Mouse (Mus musculus) hindbrain, embryonic 10.5 days (tissue): ENCODE data around the gene Timp3. TPM values are rescaled to one million over a fixed set of nuclear protein-coding genes. Genes with fewer than 3 reads are reported as not detected.
"Not testable (repeated sequence)": the region's sequence is repeated elsewhere in the genome, so short reads cannot be mapped to it uniquely, and the experiment has no call there.

ENCODE experiments used
- DNase-seq: peaks from one replicate; pipeline ENCODE4 v3.0.0-alpha.2; 2017; ENCODE audit warnings: low spot score
- H3K27ac ChIP-seq: fragments of 300-500 bp; sonication (generic); 2 replicates; pipeline ENCODE4 v1.5.1; 2016; ENCODE audit warnings: mild to moderate bottlenecking, moderate library complexity
- H3K27me3 ChIP-seq: fragments of 300-500 bp; sonication (generic); 2 replicates; pipeline ENCODE4 v1.6.1; 2016; ENCODE audit warnings: mild to moderate bottlenecking; ENCODE audit not compliant: poor library complexity, insufficient read depth, severe bottlenecking
- H3K36me3 ChIP-seq: fragments of 300-500 bp; sonication (generic); 2 replicates; pipeline ENCODE4 v1.6.1; 2016; ENCODE audit warnings: mild to moderate bottlenecking, moderate library complexity
- H3K4me1 ChIP-seq: fragments of 300-500 bp; sonication (generic); replicated peaks from 2 replicates; pipeline ENCODE4 v1.6.1; 2016; ENCODE audit warnings: mild to moderate bottlenecking
- H3K4me3 ChIP-seq: fragments of 300-500 bp; sonication (generic); 2 replicates; pipeline ENCODE4 v1.5.1; 2016; ENCODE audit warnings: mild to moderate bottlenecking, moderate library complexity
- H3K9me3 ChIP-seq: fragments of 300-500 bp; sonication (generic); 2 replicates; pipeline ENCODE4 v1.6.1; 2016; ENCODE audit warnings: mild to moderate bottlenecking, moderate library complexity
- WGBS: fragments of 180-500 bp; shearing (Covaris S2); methylation state at CpG from one replicate; pipeline ENCODE4 v1.1.7; 2016; 5-methylcytosine and 5-hydroxymethylcytosine counted together
- polyA plus RNA-seq: library from polyadenylated mRNA; unstranded; fragments of >200 nt; fragmentation: Nextera tagmentation; extraction: Ambion mirVana; gene quantifications from 2 replicates; pipeline ENCODE4 v1.2.1, GENCODE M21; 2016

Timp3 gene
- polyA plus RNA-seq, 1 experiment from 2014 or later = 24.8 TPM

- 0 out of 2 replicates have a peak, but pooled peaks cover 3% of the 10 kb centered on the region for H3K4me1 ChIP-seq
Observed at GRCm38 (mm10) chr10:86371561-86371960, 71.4 kb downstream of the Timp3 start.

GRCm38 (mm10) chr10:86374061-86374460, 73.9 kb downstream of the Timp3 start:
- no peaks in the 10 kb centered on the region for H3K36me3 ChIP-seq
- H3K27ac ChIP-seq = no peak overlapping the region
- H3K4me1 ChIP-seq = 0 out of 2 replicates have a peak, but pooled peaks cover 5% of the 10 kb centered on the region
- H3K9me3 ChIP-seq = no peaks in the 10 kb centered on the region
- no peak overlapping the region for H3K4me3 ChIP-seq
- no peak for DNase-seq
- H3K27me3 ChIP-seq = no peaks in the 10 kb centered on the region
- WGBS = 90% methylated on average over 2 of the region's 2 CpGs

More at GRCm38 (mm10) chr10:86371561-86371960, 71.4 kb downstream of the Timp3 start:
- H3K27ac ChIP-seq = no peak overlapping the region
- no peaks in the 10 kb centered on the region for H3K9me3 ChIP-seq
- no peak for DNase-seq
- H3K36me3 ChIP-seq = no peaks in the 10 kb centered on the region
- no peak overlapping the region for H3K4me3 ChIP-seq
- no peaks in the 10 kb centered on the region for H3K27me3 ChIP-seq

- 82% methylated on average over 11 of the region's 11 CpGs for WGBS
- DNase-seq = no peak
- Histone ChIP-seq H3K27ac (no peak overlapping the region), H3K9me3 (no peaks in the 10 kb centered on the region), H3K27me3 (no peaks in the 10 kb centered on the region), H3K36me3 (no peaks in the 10 kb centered on the region), H3K4me1 (0 out of 2 replicates have a peak, but pooled peaks cover 5% of the 10 kb centered on the region), H3K4me3 (no peak overlapping the region)
Observed at GRCm38 (mm10) chr10:86375903-86376302, 75.7 kb downstream of the Timp3 start.

GRCm38 (mm10) chr10:86376392-86377185, 76.4 kb downstream of the Timp3 start:
- no peaks in the 10 kb centered on the region for H3K36me3 ChIP-seq
- H3K9me3 ChIP-seq = no peaks in the 10 kb centered on the region
- H3K4me3 ChIP-seq = no peak overlapping the region
- no peak overlapping the region for H3K27ac ChIP-seq
- peaks cover 5% of the 10 kb centered on the region; the same call in 1 of the 2 replicates for H3K4me1 ChIP-seq
- 69% methylated on average over 8 of the region's 8 CpGs for WGBS
- no peaks in the 10 kb centered on the region for H3K27me3 ChIP-seq
- no peak for DNase-seq

- DNase-seq, H3K9me3 ChIP-seq, H3K4me3 ChIP-seq, H3K27ac ChIP-seq, H3K36me3 ChIP-seq, H3K27me3 ChIP-seq, H3K4me1 ChIP-seq: not testable (repeated sequence)
- 80% methylated on average over 2 of the region's 2 CpGs for WGBS
Observed at GRCm38 (mm10) chr10:86378803-86379202, 78.6 kb downstream of the Timp3 start.

- Histone ChIP-seq H3K36me3 (no peaks in the 10 kb centered on the region), H3K9me3 (no peaks in the 10 kb centered on the region), H3K27me3 (no peaks in the 10 kb centered on the region), H3K27ac (no peak overlapping the region), H3K4me3 (no peak overlapping the region), H3K4me1 (peaks cover 8% of the 10 kb centered on the region; the same call in 1 of the 2 replicates)
- 77% methylated on average over 2 of the region's 2 CpGs for WGBS
- no peak for DNase-seq
Observed at GRCm38 (mm10) chr10:86380626-86381025, 80.5 kb downstream of the Timp3 start.

GRCm38 (mm10) chr10:86381150-86381921, 81.2 kb downstream of the Timp3 start:
- DNase-seq = no peak
- Histone ChIP-seq H3K4me3 (no peak overlapping the region), H3K9me3 (no peaks in the 10 kb centered on the region), H3K4me1 (peaks cover 8% of the 10 kb centered on the region; the same call in 1 of the 2 replicates), H3K27me3 (no peaks in the 10 kb centered on the region), H3K27ac (no peak overlapping the region), H3K36me3 (no peaks in the 10 kb centered on the region)
- 75% methylated on average over 9 of the region's 9 CpGs for WGBS

GRCm38 (mm10) chr10:86381922-86382260, 81.7 kb downstream of the Timp3 start:
- no peak overlapping the region for H3K4me3 ChIP-seq
- no peak overlapping the region for H3K27ac ChIP-seq
- no peaks in the 10 kb centered on the region for H3K9me3 ChIP-seq
- DNase-seq = no peak
- no peaks in the 10 kb centered on the region for H3K27me3 ChIP-seq
- 37% methylated on average over 2 of the region's 2 CpGs for WGBS
- H3K4me1 ChIP-seq = peaks cover 3% of the 10 kb centered on the region; the same call in 1 of the 2 replicates
- H3K36me3 ChIP-seq = no peaks in the 10 kb centered on the region

- H3K27me3 ChIP-seq = no peaks in the 10 kb centered on the region
- 95% methylated on average over 2 of the region's 2 CpGs for WGBS
- no peaks in the 10 kb centered on the region for H3K9me3 ChIP-seq
- H3K36me3 ChIP-seq = no peaks in the 10 kb centered on the region
- DNase-seq = no peak
- H3K4me1 ChIP-seq = peaks cover 15% of the 10 kb centered on the region; the same call in 1 of the 2 replicates
- H3K27ac ChIP-seq = no peak overlapping the region
- no peak overlapping the region for H3K4me3 ChIP-seq
Observed at GRCm38 (mm10) chr10:86384655-86385054, 84.5 kb downstream of the Timp3 start.

GRCm38 (mm10) chr10:86385656-86386055, 85.5 kb downstream of the Timp3 start:
- H3K27ac ChIP-seq = 0 out of 2 replicates have a peak overlapping the region, but pooled peaks have one; percentile 62
- peaks cover 23% of the 10 kb centered on the region for H3K4me1 ChIP-seq
- 70% methylated on average over 4 of the region's 4 CpGs for WGBS

GRCm38 (mm10) chr10:86386232-86386631, 86.1 kb downstream of the Timp3 start:
- 85% methylated on average over 4 of the region's 4 CpGs for WGBS
- DNase-seq = no peak
- H3K27me3 ChIP-seq = no peaks in the 10 kb centered on the region

More at GRCm38 (mm10) chr10:86385656-86386055, 85.5 kb downstream of the Timp3 start:
- no peaks in the 10 kb centered on the region for H3K36me3 ChIP-seq
- DNase-seq = no peak
- H3K27me3 ChIP-seq = no peaks in the 10 kb centered on the region
- H3K4me3 ChIP-seq = no peak overlapping the region
- H3K9me3 ChIP-seq = no peaks in the 10 kb centered on the region

GRCm38 (mm10) chr10:86387821-86388440, 87.8 kb downstream of the Timp3 start:
- no peak overlapping the region for H3K27ac ChIP-seq
- no peaks in the 10 kb centered on the region for H3K9me3 ChIP-seq
- no peak overlapping the region for H3K4me3 ChIP-seq
- no peaks in the 10 kb centered on the region for H3K36me3 ChIP-seq
- H3K4me1 ChIP-seq = peaks cover 23% of the 10 kb centered on the region
- no peak for DNase-seq
- H3K27me3 ChIP-seq = no peaks in the 10 kb centered on the region
- 76% methylated on average over 5 of the region's 5 CpGs for WGBS

More at GRCm38 (mm10) chr10:86386232-86386631, 86.1 kb downstream of the Timp3 start:
- H3K27ac ChIP-seq = no peak overlapping the region
- H3K9me3 ChIP-seq = no peaks in the 10 kb centered on the region
- H3K36me3 ChIP-seq = no peaks in the 10 kb centered on the region
- peaks cover 23% of the 10 kb centered on the region for H3K4me1 ChIP-seq
- H3K4me3 ChIP-seq = no peak overlapping the region
